ENCODE assay signal across 39 mouse cellular contexts in genomic region chr1:88130223-88130622, GRCm38 (mm10). TPM values are rescaled to one million over a fixed set of nuclear protein-coding genes. Genes with fewer than 3 reads are reported as not detected.
"Had no signal": no experiment of that assay in that cellular context is flagged by ENCODE, and none has a peak within 500 bp of the region (broad histone marks: within the 10 kb centered on the region; RNA-seq: fewer than 3 reads in every experiment).

No protein-coding gene starts in this region.

RNA-seq across cellular contexts. Expression of gene Ugt1a6a, which starts 4.4 kb away (rescaled TPM):
- polyA plus RNA-seq: heart, embryonic 10.5 days; heart, embryonic 11.5 days; heart, embryonic 12.5 days had no signal

RNA-seq across cellular contexts. Expression of gene Ugt1a6b, which starts 27.2 kb away (rescaled TPM):
- total RNA-seq: hematopoietic stem cell, adult 5-6 weeks; layer of hippocampus, adult 18-20 months; layer of hippocampus, postnatal 36 days; left cerebral cortex, adult 2 months had no signal
- polyA plus RNA-seq: heart, embryonic 10.5 days; heart, embryonic 11.5 days; heart, embryonic 12.5 days; heart, embryonic 13.5 days; heart, embryonic 14.5 days; heart, embryonic 15.5 days; heart, postnatal 0 days; hindbrain, embryonic 10.5 days; inflammation-experienced regulatory T-cells, adult 6 months; intestine, embryonic 14.5 days; kidney, embryonic 14.5 days had no signal

RNA-seq across cellular contexts. Expression of gene Ugt1a5, which starts 35.6 kb away (rescaled TPM):
- total RNA-seq: heart, postnatal 4 days; layer of hippocampus, postnatal 10 days; layer of hippocampus, postnatal 14 days; layer of hippocampus, postnatal 25 days; layer of hippocampus, postnatal 36 days; left cerebral cortex, adult 18-20 months had no signal
- polyA plus RNA-seq: heart, embryonic 10.5 days; heart, embryonic 11.5 days; heart, embryonic 12.5 days; heart, embryonic 13.5 days; heart, embryonic 14.5 days; heart, embryonic 15.5 days; heart, embryonic 16.5 days; heart, postnatal 0 days; hindbrain, embryonic 10.5 days; hindbrain, embryonic 11.5 days; hindbrain, embryonic 12.5 days; hindbrain, embryonic 13.5 days; hindbrain, embryonic 14.5 days; hindbrain, embryonic 15.5 days; hindbrain, embryonic 16.5 days; hindbrain, postnatal 0 days; inflammation-experienced regulatory T-cells, adult 6 months; kidney, embryonic 14.5 days; kidney, embryonic 15.5 days; kidney, embryonic 16.5 days; kidney, postnatal 0 days; large intestine, adult 2 months had no signal

RNA-seq across cellular contexts. Expression of gene Ugt1a8, which starts 42.6 kb away (rescaled TPM):
- total RNA-seq: heart, adult 8-10 months; heart, postnatal 10 days; heart, postnatal 14 days; heart, postnatal 25 days; heart, postnatal 36 days; heart, postnatal 4 days; hematopoietic stem cell, adult 5-6 weeks; hindbrain, postnatal 0 days; layer of hippocampus, adult 18-20 months; layer of hippocampus, adult 2 months; layer of hippocampus, adult 8-10 months; layer of hippocampus, postnatal 10 days; layer of hippocampus, postnatal 14 days; layer of hippocampus, postnatal 25 days; layer of hippocampus, postnatal 36 days; left cerebral cortex, adult 18-20 months; left cerebral cortex, adult 2 months had no signal
- polyA plus RNA-seq: heart, embryonic 10.5 days; heart, embryonic 11.5 days; heart, embryonic 12.5 days; heart, embryonic 13.5 days; heart, embryonic 14.5 days; heart, embryonic 15.5 days; heart, embryonic 16.5 days; heart, postnatal 0 days; hindbrain, embryonic 10.5 days; hindbrain, embryonic 11.5 days; hindbrain, embryonic 12.5 days; hindbrain, embryonic 13.5 days; hindbrain, embryonic 14.5 days; hindbrain, embryonic 15.5 days; hindbrain, embryonic 16.5 days; hindbrain, postnatal 0 days; intestine, embryonic 14.5 days; kidney, embryonic 14.5 days; kidney, embryonic 15.5 days; kidney, embryonic 16.5 days; large intestine, adult 2 months had no signal
